Mouse (Mus musculus): Measurements from ENCODE around the gene Gng7.
A peak's percentile ranks its signal among the peaks of the same experiment; 100 is the strongest.

Gene Gng7

DNA sequence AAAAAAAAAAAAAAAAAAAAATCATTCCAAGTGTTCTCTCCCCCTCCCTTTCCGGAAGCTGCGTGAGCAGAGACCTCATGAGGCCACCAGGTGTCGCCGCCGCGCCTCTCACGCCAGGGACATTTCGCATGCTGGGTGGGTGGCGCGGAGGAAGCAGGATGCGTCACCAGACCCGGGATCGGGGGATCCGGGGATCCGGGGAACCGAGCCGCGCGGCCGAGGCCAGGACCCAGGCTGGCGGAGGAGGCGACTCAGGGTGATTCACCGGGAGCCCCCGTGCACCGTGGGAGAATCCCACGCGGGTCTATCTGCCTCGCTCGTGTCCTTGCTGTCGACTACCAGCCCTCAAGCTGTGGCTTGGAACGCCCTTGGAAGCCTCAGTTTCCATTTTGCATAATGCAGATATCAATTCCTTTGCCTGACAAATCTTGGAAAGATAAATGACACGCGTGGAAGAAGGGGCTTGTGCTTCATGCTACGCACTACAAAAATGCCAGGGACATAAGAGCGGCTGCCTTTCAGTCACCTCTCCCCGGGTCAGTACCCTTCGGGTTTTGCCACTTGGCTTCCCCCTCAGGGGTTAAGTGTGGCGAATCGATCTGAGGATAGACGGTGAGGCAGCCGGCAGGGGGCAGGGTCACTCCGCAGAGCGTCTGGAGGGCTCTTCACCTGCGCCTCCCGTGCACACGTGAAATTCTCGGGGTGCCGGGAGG, 86.0 kb downstream of the Gng7 start:
- peak; percentile 86 for DNase-seq (ENCODE audit: low spot score)

DNA sequence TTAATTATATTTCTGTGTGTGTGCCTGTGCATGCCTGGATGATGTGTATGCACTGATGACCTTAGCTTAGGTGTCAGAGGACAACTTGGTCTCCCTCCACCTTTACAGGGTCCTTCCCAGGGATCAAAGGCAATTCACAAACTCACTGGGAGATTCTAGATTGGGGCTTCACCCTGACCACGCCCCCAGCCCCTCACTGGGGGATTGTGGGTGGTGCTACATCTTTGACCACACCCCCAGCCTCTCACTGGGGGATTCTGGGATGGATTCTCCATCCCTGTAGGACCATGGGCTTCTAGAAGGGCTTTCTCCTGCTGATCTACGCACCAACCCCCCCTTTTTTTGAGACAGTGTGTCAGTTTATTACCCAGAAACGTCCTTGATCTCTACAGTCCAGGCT, 89.3 kb downstream of the Gng7 start:
- DNase-seq (ENCODE audit: low spot score): no peak

DNA sequence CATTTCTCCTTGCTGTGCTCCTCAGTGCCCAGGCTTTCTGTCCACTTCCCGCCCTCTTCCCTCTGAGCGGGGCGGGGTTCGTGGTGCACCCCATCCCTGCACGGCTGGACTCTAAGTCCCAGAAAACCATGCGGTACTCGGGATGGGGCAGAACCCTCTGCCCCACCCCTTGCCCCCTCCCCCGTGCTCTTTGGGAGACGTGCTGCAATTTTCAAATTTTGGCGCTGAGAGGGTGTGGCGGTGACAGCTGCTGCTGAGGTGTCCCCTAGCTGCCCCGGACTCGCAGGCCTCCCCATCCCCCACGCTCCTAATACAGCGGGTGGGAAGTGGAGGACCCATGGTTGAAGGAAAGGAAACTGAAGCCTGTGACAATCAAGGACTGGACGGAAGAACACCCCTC, 92.8 kb downstream of the Gng7 start:
- no peak for DNase-seq (ENCODE audit: low spot score)

DNA sequence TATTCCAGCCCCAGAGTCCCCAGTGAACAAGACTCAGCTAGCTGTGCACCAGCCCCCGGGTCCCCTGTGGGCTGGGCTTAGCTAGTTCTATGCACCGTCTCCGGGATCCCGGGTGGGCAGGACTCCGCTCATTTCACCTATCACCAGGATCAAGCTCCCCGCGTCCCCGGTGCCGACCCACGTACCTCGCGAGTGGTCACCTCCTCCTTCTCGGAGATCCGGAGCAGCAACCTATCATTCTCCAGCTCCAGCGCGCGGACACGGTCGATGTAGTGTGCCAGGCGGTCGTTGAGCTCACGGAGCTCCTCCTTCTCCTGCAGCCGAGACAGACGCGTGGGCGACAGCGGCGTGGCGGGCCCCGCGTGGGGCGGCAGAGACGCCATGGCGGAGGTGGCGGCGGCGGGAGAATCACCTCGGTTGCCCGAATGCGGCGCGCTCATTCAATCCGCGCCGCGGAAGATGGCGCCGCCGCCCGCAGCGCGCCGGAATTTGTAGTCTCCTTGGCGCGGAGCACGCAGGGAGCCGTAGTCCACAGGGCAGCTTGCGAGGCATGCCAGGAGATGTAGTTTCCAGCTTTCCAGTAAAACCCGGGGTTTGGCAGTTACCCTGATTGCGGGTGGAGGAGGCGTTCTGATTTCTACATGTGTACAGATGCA, 96.8 kb downstream of the Gng7 start, which contains the start of gene Lmnb2:
TSS of gene Lmnb2 (minus strand) at position 467 of the 656 bp plus-strand sequence.
- DNase-seq (ENCODE audit: low spot score): peak; percentile 59

DNA sequence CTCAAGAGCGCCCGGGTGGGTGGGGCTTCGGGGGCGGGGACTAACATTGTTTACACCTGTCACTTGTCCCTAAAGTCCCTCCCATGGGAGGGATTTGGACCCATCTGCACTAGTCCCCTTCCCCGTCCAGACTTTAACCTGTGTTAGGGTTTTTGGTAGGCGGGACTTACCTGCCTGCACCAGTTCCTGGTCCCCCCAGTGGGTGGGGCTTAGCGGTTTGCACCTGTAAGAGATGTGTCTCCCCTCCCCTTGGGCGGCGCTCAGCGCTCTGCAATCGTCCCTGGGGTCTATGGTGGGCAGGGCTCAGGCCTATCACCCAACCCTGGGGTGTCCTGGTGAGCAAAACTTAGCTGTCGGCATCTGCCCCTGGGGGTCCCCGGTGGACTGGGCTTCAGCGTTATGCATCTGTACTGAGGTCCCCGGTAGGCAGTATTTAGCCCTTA, 97.4 kb downstream of the Gng7 start:
- peak; percentile 85 for DNase-seq (ENCODE audit: low spot score)

DNA sequence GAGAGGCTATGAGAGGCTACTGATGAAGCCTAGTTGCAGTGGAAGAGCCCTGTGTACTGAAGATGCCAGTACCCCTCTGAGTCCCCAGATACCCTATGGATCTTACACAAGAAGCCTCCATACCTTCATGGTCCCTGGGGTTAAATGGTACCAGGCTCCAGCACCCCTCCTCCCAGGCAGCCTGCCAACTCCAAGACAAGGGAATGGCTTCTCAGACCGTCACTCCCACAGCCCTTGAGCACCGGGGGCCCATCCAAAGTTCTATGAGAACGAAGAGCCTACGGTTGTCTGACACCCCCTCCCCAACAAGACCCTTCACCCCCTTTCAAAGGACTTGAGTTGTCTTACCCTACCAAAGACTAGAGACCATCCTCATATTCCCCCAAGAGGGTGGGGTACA, 99.0 kb downstream of the Gng7 start:
- DNase-seq (ENCODE audit: low spot score): no peak

DNA sequence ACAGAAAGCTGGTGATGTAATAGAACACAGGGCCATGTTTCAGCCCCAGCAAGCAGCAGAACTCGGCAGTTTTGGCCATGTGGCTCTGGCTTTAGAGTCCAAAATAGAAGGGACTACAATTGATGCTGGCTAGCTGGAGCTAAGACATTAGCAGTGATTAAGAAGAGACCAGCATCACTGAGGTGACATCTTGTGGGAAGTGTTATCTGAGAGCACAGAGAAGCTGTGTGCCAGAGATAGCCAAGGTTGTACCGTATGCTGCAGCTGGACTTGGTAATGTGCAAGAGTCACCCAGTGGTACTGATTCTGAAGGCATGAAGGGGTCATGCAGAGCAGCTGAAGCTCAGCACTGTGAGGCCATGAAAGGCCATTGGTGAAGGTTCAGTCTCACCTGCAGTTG, 99.5 kb downstream of the Gng7 start:
- no peak for DNase-seq (ENCODE audit: low spot score)

DNA sequence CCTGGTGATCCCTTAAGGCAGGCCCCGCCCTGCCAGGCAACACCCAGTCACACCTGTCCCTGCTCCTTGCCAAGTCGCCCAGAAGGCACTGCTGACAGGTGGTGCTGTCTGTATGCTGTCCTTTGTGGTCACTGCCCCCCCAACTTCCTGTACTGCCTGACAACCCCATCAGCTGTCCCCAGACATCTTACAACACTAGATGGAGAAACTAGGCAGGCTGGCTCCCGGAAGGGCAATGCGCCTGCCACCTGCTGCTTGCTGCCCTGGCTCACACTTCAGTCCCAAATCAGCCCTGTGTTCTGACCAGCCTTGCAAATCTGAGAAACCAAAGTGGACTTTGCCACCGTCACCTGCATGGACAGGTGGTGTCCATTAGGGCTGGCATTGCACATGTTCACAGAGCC, 100.5 kb downstream of the Gng7 start:
- no peak for DNase-seq (ENCODE audit: low spot score)

DNA sequence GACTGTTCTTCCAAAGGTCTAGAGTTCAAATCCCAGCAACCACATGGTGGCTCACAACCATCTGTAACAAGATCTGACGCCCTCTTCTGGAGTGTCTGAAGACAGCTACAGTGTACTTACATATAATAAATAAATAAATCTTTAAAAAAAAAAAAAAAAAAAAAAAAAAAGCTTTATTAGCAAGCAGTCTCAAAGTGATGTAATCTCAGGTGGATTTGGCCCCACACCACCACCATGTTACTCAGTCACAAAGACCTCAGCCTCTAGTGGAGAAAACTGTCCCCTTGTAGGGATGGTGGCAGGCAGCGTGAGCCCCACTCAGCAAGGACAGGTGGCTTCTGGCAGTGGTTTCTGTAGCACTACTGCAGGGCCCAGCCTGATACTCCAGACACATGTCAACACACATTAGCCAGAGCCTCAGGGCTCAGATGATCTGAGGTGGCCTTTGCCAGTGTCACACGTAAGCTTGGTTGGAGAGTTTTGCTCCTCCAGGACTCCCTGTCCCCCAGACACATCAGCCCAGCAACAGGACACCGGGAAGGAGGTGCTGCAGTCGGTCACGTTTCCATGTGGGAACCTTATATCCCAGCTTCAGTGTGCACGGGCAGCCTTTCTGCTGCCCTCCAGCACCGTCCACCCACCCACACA, 101.3 kb downstream of the Gng7 start:
- DNase-seq (ENCODE audit: low spot score): no peak

DNA sequence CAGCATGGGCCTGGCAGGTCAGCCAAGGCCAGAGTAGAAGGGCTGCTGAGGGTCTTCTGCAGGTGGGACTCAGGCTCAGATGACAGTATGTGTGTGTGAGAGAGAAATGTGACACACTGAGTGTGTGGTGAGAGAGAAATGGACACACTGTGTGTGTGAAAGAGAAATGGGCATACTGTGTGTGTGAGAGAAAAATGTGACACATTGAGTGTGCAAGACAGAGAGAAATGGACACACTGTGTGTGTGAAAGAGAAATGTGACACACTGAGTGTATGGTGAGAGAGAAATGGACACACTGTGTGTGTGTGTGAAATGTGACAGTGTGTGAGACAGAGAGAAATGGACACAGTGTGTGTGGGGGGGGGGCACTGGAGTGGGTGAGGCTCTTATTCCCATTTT, 102.9 kb downstream of the Gng7 start:
- DNase-seq (ENCODE audit: low spot score): no peak

DNA sequence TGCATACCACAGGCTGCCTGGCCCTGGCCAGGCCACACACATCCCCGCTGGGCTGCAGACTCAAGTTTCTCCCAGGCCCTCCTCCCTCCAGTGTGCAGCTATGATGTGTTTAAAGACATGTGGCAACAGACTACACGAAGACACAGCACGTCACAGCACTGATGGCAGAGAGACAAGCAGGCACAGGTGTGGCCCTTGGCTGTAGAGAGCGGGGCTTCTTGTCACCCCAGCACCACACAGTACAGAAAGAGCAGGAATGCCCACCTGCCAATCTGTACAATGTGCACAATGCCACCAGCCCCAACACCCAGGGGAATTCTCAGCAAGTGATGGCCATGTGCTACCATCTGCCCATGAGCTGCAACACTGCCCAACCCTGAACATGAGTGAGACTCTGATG, 103.4 kb downstream of the Gng7 start:
- DNase-seq (ENCODE audit: low spot score): no peak

DNA sequence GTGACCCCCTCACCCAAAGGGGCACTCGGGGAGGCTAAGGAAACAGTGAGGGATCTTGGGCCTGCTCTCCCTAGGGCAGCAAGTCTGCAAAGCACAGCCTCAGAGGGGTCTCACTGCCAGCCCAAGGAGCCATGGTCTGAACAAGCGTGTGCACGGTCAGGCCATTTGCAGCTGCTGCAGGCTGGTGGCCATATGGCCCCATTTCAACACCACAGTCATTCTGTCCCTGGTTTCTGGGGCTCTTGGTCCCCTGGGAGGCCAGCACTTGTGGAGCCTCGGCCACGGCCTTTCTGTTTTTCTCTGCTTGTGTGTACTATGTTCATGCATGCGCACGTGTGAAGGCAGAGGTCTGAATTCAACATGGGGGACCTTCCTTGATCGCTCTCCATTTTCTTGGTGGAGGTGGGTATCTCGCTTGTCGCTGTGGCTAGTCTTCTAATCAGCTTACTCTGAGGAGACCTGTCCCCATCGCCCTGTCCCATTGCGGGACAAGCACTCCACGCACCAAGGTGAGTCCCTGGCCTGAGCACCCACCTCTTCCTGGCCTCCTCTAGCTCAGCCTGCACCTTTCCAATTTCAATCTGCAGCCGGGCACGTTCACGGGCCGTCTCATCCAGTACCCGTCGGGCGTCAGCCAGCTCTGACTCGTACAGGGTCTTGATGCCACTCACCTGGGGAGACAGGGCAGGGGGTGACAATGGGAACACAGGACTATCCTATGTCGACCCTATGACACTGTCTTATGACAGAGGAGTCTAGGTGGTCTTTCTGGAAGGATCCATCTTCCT, 105.2 kb downstream of the Gng7 start:
- no peak for DNase-seq (ENCODE audit: low spot score)

DNA sequence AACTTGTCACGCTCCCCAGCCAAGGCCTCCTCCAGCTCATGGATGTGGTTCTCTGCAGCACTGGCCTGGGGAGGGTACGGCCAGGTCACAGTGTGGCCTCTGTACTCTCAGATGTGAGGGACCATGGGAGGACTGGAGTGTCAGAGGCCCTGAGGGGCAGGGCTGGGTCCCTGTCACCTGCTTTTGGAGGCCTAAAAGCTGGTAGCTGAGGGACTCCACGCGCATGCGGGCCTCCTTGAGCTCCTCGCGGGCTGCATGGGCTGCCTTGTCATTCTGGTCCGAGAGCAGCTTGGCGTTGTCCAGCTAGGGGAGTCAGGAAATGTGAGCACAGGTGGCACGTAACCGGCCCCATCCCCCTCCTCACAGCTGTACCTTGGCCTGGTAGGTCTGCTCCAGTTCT, 110.0 kb downstream of the Gng7 start:
- DNase-seq (ENCODE audit: low spot score): peak; percentile 49

DNA sequence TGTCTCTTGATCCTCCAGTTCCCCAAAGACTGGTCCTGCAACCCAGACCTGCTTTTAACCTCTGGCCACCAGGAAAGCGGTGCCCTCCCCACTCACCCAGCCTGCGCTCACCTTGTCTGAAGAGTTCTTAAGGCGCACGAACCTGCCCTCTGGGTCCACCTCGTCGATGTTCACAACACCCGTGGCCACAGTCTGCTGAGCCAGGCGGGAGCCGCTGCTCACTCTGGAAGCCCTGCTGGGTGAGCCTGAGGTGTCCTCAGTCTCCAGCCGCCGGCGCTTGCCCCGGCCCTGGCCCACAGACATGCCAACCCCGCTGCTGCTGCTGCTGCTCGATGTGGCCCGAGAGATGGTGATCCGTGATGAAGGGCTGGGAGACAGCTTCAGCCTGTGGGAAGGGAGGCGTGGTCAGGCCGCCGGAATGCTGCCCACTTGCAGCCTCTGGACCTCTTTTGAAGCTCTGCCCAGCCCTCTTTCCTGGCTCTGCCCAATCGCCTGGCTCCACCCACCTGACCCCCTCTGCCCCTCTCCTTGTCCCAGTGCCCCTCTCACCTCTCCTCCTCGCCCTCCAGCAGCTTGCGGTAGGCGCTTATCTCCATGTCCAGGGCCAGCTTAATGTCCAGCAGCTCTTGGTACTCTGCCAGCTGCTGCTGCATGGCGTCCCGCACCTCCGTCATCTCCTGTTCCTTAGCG, 110.6 kb downstream of the Gng7 start:
- no peak for DNase-seq (ENCODE audit: low spot score)

DNA sequence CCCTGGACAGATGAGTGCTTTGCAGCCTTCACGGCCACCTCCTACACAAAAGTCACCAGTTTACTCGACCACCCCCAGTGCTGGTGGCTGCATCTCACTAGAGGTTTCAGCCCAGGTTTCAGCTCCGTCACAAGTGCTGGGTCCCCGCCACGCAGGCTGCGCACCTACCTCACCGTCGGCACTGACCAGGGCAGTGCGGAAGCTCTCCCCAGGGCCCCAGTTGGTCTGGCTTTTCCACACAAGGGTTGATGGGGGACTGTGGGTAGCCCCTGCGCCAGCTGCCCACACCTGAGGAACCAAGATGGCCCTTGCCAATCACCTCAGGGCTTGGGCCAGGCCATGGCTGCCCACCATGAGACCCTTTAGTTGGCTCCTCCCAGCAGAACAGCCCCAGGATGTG, 111.5 kb downstream of the Gng7 start:
- DNase-seq (ENCODE audit: low spot score): no peak

DNA sequence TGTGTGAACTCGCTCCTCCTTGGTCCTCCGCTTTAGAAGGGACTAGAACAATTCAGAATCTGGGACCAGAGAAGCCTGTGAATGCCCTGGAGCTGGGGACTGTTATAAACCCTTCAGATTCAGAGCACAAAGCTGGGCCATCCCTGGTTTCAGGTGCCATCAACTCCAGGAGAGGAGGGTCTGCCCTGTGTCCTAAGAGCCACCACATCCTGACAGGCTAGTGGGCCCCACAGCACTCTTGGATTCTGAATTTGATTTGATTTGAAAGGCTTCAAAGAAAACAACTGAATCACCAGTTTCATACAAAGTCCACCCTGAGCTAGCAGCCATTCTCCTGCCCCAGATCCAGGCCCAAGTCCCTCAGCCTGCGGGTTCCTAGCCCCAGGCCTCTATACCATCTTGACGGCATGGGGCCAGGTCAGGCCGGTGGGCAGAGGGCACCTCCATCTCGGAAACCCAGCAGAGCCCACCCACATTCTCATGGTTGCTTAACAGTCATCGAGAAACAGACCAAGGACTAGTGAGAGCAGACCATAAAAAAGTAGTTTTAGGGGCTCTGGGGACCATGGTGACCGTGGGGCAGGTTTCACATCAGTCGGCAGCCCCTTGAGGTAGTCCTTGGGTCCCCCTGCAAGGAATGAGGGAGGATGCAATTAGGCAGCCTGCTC, 112.3 kb downstream of the Gng7 start:
- no peak for DNase-seq (ENCODE audit: low spot score)

DNA sequence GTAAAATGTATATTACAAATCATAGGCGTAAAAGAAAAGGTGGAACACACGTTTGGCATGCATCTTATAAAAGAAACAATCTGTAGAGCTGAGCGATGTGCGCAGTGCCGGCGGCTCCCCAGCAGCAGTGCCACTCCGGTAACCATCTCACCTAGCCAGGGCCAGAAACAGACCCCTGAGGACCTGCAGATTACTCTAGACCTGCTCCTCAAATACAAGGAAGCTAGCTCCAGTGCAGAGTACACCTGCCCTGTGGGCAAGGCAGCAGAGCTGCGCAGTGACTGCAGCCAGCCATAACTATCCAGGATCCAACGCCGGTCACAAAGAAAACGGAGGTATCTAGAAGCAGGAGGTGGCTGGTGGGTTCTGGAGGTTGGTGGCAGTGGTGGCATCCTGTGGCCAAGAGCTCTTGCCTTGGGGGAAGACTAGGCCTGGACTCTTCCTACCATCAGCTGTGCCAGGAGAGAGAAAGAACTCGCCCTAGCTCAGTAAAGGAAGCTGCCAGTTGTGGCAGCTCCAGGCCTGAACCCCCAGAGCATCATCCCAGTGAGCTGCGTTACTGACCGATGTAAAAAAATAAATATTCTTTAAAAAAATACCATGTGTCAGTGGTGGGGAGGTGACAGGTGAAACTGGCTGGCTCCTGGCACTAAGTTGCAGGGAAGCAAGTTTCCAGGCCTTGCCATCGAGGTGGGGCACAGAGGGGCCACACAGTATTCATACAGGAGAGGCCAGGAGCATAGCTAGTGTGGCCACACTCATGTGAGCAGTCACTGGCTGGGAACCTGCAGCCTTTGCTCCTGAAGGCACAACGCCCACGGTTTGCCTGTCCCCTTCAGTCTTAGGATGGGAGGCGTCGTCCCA, 113.1 kb downstream of the Gng7 start:
- DNase-seq (ENCODE audit: low spot score): no peak

DNA sequence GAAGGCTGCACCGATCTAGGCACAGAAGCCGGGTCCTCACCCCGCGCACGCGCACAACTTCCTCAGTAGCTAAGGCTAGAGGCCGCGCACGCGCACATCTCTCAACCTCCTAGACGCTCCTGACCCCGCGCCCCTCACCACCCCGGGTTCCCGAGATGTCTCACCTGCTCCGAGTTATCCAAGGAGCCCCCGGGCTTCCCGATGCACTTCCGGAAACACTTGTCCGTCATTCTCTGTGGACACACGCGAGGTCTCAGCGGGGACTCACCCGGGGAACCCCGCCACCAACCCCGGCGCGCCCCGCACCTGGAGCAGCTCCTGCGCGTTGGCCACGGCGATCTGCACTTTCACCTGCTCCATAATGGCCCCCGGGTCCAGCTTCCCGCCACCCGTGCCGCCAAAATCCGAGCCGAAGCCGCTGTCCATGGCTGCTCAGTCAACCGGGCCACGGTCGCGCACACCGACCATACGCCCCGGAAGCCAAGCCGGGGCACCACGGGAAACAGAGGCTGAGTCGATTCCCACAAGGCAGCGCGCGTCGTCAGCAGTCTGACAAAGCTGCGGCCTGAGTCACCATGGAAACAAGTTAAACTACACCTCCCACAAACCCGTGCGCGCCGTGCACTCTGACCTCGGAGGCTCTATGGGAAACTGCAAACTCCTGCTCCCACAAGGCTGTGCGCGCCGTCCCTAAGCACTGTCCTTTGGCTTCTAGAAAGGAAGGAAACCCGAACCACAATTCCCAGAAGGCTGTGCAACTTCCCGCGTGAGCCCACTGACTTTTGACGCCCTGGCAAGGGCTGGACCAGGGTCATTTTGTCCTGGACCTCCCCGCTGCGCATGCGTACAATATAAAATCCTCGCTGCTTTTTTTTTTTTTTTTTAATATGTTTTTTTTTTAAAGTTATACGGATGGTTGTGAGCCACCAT, 114.2 kb downstream of the Gng7 start, which contains the start of gene Timm13:
TSS of gene Timm13 (minus strand) at position 652 of the 930 bp plus-strand sequence.
- peak; percentile 100 for DNase-seq (ENCODE audit: low spot score)

Measured in yolk sac, embryonic 10.5 days (tissue).